Mouse (Mus musculus) gastrocnemius, postnatal 10 days (tissue): ENCODE measurements around the gene Poll. TPM values are rescaled to one million over a fixed set of nuclear protein-coding genes. Genes with fewer than 3 reads are reported as not detected.

ENCODE experiments used
- DNase-seq: peaks from one replicate; pipeline ENCODE4 v3.0.0; 2021; ENCODE audit warnings: mixed read lengths
- long read RNA-seq, 2 experiments: library from polyadenylated mRNA; stranded (forward); transcript quantifications; one replicate each; pipeline ENCODE4 v2.0.0; 2021
- total RNA-seq, 2 experiments: library from RNA; stranded (reverse); gene quantifications; 2 replicates each; pipeline ENCODE4 v1.2.3; 2021

Poll gene
- 10 to 100 TPM in 1 of 2 experiments, 1 to 10 TPM in 1; 8.5 to 10.4 TPM for total RNA-seq
- long read RNA-seq, experiment 1, transcript Poll-201 (9 exons, 2,324 nt) = major isoform, 6 of 8 reads
- long read RNA-seq, experiment 1, partial matches to known transcripts = 2 of 8 reads
- long read RNA-seq, experiment 1, other reads (novel, unspliced or antisense) = 0 of 8 reads
- long read RNA-seq, experiment 2, transcript Poll-201 (9 exons, 2,324 nt) = major isoform, 5 of 10 reads
- long read RNA-seq, experiment 2, partial matches to known transcripts = 5 of 10 reads
- long read RNA-seq, experiment 2, other reads (novel, unspliced or antisense) = 0 of 10 reads

DNA sequence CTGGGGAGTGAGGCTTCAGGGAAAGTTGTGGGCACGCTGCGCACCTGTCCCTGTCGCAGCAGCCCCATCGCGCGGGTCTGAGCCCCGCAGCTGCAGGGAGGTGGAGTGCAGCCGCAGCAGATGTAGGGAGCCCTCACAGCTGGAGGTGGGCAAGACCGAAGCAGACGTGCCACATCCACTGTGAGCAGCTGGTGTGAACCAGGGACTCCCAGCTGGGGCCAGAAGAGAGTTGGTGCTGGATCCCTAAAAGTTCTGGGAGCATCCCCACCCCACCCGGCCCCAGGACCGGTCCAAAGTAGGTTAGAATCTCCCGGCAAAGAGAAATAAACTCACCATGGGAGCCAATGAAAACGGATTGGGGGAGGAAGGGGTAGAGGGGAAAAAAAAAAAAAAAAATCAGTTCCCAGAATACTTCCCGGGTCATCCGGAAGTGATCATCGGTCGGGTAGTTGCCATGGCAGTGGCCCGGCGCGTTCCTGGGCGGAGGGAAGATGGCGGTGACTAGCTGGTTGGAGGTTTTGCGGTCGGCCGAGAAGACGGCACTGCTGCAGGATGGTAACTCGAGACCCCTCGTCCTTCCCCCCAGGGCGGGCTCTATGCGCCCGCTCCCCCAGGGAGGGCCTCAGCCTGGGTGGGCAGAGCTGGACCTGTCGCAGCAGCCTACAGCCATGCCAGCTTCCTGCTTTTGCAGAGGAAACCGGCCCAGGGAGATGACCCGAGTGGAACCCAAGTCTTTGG is at the start of gene Poll, which contains the start of gene Gm17018:
Gene Poll (minus strand): TSS at position 379 of the 738 bp plus-strand sequence.
Gene Gm17018 (plus strand): TSS at position 463 of the 738 bp plus-strand sequence.
- peak; percentile 83 for DNase-seq

DNA sequence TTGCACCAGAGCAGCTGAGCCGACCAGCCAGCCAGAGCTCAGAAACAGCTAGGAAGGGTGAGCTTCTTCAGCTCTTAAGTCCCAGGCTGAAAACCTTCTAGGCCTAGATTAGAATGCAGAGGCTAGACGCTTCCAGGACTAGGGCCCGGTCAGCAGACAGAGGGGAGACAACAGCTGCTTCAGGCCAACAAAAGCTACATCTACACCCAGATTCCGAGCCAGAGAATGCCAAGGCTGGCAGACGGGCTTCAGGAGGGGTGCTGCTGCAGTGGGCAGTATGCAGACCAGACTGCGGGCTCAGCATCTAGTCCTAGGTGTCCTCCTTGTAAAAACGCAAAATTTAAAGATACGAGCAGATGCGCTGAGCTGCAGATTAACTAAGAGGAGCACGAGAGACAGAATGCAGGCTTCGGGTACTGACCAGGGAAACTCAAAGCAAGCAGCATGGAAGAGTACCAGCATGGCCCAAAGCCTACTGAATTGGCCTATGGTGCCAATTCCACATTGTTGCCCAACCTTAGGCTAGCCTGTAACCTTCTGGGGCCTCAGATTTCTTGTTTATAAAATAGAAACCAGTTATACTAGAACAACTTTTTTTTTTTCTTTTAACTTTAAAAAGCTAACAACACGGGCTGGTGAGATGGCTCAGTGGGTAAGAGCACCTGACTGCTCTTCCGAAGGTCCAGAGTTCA is 48.5 kb upstream of the Poll start:
- DNase-seq = no peak

DNA sequence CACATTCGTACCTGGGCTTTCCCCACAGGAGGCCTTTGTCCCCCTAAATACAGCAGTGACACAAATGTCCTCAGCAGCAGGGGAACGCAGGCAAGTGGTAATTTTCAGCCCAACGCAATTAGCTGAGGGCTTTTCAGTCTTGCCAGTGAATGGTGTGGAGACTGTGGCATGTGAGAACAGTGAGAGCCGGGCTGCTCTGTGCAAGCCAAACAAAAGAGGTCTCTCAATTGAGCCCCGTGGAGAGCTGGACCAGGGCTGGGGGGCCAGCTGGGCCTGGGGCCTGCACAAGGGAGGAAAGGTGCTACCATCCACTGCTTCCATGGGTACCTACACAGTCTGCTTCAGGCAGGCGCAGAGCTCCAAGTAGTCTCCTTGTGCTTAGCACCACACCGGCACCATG is 47.1 kb upstream of the Poll start:
- DNase-seq = no peak

DNA sequence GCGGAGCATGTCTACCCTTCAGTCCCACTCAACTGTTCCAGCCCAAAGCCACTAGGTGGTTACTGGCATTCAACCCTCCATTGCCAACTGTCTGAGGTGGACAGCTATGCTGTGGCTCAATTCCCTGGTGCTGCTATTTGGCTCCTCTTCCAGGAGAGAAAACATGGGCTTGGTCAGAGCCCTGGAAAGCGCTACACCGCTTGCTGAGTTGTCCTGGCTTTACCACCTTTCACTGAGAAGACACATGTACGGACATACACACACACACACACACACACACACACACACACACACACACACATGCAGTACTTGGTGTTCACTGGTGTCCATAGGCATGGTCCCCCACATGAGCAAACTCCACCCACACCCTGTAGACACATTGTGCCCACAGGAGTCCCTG is 46.4 kb upstream of the Poll start:
- no peak for DNase-seq

DNA sequence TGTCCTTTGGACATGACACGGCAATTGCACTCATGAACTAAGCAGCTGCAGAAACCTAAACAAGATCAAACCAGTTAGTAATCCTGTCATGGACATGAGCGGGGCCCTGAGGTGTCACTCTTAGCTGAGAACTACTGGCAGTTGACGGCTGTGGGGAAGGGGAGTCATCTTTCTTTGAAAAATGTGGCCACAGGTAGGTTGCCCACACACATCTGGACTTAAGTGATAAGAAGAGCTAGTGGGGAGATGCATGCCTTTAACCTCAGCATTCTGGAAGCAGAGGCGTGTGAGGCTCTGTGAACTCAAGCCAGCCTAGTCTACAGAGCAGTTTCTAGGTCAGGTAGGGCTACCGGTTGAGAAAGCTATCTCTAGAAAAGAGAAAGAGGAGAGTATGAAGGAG is 42.3 kb upstream of the Poll start:
- no peak for DNase-seq

DNA sequence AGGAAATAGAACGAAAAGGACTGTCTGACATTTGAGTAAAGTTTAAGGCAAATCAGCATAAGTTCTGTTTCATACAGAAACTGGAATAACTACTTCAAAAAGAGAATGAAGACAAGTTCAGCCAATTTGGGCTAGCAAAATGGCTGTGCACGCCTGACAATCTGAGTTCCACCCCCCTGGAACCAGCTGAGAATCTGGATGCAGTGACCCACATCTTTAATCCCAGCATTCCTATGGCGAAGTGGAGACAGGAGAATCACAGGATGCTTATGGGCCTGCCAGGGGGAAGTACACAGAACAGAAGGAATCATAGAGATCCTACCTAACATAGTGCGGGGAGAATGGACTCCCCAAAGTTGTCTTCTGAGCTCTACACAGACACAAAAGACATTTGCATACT is 36.8 kb upstream of the Poll start:
- no peak for DNase-seq

DNA sequence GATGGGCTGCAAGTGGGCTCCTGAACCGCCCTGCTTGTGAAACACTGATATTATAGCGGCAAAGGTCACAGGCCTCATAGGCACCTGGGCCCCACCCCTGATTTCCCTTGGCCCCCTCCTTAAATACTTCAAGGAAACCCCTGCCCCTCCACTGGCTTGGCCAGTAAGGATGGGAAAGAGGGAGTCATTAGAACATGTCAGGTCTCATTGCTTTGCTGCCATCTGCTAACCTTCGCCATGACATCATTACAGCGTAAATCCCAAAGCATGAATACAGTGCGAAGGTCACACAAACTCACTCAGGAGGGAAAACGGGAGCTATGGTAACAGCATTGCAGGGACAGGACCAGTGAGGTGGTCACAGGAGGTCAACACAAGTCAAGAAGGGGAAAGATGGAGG is 36.1 kb upstream of the Poll start:
- no peak for DNase-seq

DNA sequence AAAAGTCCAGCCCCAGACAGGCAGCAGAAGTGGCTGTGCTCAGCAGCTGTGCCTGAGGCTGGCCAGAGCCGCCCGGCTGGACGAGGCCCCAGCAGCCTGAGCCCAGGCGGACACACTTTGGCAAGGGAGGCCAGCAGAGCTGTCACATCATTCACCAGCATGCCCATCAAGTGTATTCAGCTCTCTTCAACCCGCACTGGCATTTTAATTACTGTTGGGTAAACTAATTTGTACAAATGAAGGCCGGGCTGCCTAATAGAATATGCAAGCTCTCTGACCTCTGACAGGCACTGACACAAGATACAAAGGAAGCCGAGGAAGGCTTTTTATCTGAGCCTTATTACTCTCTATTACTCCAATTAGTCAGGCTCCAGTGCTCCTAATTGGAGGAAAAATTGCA is 35.7 kb upstream of the Poll start:
- DNase-seq = peak; percentile 52

DNA sequence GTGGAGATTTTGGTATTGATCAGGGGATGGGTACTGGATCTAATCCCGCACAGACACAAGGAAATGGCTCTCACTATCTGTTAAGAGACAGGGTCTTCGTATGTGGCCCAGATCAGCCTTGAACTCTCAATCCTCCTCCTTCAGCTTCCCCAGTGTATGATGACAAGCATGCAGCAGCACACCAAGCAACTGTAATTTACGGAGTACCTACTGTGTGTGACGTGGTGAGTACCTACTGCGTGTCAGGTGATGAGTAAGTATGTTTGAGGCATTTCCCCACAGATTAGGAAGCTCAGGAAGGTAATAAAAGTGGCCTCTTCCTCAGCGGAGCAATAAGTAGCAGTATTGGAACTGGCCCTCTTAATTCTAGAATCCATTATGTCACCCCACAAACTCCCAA is 35.1 kb upstream of the Poll start:
- DNase-seq = no peak

DNA sequence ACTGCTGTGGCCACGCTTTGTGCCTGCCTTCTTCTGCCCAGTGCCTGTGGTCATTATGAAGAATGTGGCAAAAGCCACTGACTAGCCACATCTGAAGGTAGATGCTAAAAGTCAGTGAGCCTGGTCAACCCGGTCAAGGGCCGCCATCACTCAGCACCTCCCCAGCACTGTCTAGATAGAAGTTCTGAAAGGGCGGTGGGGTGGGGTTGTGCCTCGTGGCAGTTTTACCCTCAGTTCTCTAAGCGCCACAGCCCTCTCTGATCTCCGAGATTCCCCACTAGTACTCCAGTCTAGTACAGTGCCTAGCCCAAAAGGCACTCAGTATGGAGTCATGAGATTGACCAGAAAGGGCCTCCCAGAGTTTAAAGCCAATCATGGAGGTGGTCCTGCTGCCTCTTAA is 33.7 kb upstream of the Poll start:
- DNase-seq = no peak

DNA sequence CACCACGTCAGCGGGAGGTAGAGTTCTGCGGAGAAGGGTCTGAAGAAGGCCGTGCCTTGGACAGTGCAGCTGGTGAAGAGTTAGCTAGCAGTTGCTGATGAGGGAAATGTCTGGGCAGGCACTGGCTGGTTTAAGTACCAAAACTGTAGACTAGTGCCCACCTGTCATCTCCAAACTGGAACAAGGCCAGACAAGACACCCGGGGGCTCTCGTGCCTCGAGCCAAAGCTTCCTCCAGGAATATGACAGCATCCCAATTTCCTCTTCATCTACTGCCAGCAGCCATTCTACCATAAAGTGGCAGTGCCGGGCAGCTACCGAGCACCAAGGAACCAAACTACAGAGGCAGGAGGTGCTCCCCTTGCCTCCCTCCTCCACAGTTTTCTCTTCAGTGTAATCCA is 32.6 kb upstream of the Poll start:
- DNase-seq = no peak

DNA sequence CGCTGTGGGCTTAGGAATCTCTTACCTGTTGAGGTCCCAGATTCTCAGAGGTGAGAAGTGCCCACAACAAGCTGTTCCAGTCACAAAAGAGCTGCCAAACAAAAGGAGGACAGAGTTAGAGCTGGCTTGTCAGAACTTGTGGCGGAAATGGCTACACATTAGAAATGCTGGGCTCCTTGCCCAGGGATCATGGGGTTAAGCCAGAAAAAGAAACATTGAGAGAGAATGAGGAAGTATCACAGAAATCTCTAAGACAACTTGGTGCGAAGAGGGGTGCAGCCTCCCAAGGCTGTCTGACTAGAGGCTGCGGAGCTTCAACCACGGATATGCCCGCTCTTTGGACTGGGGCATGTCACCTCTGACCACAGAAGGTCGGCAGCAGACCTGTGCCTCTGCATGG is 31.4 kb upstream of the Poll start:
- peak; percentile 57 for DNase-seq

DNA sequence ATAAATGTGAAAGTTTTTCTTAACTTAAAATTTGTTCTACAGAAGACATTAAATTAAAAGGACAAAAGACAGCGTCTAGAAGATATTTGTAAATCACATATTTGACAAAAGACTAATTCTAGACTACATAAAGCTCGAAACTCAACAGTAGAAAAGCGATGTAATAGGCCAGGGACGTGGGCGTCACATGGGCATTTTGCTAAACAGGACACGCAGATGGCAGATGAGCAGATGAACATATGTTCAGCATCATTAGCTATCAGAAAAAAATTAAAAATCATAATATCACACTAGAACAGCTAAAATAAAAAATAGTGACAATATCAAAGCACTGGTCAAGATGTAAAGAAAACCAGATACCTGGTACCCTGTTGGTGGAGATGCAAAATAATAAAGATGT is 29.4 kb upstream of the Poll start:
- DNase-seq = no peak

DNA sequence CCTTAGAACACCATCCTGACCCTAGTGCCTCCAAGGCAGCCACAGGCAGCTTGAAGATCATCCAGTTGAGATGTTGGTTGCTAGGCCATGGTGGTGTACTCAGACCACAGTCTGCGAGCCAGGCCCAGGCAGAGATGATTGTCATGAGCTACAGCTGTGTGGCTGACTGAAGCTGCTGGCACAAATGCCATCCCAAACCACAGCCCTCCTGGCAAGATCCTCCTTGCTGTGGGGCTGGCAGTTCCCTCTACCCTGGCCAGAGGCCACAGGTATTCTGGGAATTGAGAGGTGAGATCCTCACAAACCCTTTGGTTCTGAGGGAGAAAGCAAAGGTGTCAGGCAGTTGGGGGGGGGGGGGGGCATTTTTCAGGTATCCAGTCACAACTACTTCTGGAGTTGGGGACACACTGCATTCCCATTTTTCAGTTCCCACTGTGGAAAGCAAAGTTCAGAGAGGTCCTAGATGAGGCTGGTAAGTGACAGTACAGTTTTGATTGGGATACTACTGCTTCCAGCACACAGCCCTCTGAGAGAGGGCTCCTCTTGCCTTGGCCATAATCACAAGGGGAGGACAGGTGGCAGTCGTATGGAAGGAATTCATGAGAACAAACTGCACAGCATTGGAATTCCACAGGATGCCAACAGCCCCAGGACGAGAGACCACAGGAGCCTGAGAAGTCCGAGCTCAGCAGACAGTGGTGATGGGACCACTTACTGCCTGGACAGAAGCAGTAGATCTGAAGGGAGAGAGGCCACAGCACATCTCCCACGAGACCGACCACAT is 27.4 kb upstream of the Poll start:
- no peak for DNase-seq

DNA sequence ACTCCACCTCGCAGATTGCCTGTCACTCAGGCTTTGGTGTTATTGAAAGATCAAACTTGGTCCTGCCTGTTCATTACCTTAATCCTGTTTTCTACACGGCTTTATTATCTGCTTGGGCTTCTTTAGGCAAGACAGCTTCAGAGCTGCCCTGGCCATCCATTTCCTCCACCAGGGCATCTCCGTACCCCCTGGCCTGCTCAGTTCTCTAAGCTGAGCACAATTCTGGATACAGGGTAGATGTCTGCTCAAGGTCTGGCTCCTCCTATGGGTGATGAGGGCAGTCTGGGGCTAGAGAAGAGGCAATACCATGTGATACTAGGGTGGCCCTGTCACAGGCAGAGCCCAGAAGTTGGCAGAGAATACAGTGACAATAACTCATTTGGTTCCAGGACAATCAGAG is 26.5 kb upstream of the Poll start:
- DNase-seq = no peak

DNA sequence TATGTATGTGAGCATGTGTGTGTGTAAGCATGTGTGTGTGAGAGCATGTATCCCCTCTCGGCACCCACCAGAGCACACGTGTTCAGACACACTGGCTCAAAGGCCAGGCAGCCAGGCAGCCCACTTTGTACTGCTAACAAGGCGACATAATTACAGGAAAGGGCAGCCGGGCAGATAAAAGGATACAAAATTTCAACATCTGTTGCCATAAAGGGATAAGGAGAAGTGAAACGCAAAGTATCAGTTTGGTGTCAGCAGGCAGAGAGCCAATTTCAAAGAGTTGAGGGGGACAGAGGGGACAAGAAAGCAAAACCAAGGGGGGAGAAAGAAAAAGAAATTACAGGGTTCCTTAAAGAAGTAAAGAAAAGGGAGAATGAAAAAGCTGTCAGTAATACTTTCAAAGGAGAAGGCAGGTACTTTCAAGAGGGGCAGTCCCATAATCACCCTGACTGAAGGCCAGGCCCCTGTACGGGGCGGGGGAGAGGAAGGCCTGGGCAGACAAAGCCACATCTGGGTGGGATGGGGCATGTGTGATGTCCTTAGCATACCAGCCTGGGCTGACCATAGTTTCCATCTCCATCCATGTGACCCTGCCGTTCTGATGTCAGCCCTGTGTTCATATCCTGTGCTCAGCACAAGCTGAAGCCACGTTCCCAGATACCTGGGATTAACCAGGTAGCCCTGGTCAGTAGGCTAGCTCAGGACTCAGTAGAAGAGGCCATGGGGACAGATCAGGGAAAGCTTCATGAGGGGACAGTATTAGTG is 24.7 kb upstream of the Poll start:
- no peak for DNase-seq

DNA sequence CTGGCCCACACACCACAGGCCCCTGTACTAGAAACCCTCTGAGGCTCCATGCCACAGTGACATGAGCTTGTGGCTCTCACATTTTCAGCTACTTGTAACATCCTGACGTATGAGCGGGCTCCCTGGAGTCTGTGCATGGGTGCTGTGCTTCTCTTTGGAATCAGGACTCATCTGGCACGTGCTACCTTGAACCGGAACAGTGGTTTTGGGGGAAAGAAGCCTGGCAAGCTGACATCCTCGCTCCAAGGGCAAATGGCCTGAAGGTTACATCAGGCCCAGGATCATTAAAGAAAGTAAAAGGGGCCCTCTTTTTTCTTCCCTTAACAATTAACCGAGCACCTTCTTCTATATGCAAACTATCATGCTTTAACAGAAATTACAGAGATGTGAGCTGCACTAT is 22.8 kb upstream of the Poll start:
- no peak for DNase-seq

DNA sequence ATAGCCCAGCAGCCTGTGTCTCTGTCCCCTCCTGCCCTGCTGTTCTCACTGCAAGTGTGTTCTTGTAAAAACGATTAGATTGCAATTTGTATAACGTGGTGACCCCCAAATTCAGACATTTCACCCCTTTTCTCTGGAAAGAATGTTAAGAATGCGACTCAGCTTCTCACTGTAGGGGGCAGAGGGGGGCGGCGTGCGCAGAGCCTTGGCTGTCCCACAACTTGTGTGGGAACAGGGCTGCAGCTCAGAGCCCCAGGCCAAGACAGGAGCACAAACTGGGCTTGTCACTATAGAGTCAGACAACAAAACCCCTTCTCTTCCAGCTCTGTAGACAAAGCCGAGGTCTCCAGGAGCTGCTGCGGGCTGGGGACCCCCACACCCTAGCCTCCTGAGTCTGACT is 21.8 kb upstream of the Poll start:
- no peak for DNase-seq

DNA sequence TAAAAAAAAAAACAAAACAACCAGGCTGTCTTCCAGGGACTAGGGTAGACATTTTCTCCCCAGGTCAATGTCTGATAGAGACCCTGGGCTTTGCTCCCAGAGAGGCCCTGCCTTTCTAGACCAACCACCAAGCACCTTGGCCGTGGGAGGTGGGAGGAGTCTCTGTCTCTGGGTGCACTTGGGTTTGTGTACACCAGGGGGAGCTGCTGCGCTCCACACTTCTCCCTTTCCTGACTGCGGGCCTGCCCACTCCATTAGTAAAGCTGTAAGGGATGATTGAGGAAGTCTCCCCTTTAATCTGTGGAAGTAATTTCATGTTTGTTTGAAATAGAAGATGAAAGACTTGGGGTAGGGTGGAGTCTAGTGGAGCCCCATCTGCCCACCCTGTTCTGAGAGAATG is 20.9 kb upstream of the Poll start:
- peak; percentile 69 for DNase-seq

DNA sequence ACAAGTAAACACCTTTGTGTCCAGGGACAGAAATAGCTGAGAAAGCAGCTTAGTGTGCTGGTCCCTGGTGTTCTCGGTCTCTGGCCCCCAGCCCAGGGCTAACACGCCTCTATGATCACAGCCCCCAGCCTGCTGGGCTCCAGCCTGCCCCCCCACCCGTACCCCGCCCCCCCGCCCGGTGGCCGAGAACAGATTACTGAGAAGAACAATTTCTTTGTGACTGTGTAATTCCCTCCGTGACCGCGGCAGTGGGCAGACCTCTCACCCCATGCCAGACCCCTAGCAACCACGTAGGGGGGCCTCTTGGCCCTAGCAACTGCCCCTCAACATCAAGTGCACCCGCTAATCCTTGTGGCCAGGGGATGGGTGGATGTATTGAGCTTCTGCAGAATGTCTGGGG is 19.9 kb upstream of the Poll start:
- DNase-seq = no peak

DNA sequence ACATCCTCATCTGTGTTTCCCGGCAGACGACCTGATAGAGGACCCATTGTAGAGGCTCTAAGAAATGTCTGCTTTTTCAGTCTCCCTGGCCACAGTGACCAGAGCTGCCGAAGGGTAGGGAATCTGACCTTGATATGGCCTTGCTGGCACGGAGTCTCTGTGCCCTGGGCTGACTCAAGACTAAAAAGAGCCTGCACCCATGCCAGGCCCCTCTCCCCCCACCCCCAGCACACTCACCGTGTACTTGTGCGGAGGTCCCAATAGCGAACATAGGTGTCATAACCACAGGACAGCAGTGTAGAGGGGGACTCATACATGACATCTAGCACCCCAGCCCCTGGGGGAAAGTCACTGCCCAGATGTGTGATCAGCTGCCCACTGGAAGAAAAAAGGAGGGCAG is 19.1 kb upstream of the Poll start:
- no peak for DNase-seq

DNA sequence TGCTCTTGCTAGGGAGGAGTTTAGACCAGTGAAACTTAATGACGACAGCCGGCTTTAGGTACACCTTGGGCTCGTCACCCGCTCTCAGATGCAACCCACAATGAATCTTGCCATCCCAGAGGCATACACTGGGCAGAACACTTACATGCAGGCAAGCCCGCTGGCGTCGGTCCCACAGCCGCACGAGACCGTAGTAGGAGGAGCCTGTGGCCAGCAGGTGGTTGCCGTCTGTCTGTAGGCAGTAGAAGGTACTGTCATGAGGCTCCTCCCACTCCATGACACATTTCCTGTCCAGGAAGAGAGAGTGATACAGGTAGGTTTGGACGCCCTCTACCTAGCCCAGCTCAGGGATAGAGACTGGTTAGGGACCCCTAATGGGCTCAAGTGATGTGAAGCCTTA is 18.6 kb upstream of the Poll start:
- DNase-seq = no peak
